Mouse (Mus musculus) gastrocnemius, postnatal 4 days (tissue): ENCODE measurements around the gene Olfr698. TPM values are rescaled to one million over a fixed set of nuclear protein-coding genes. Genes with fewer than 3 reads are reported as not detected.
"Not testable (repeated sequence)": the region's sequence is repeated elsewhere in the genome, so short reads cannot be mapped to it uniquely, and the experiment has no call there.

Experiments
- DNase-seq, 2 experiments: peaks; one replicate each; pipeline ENCODE4 v3.0.0; 2021 to 2022; ENCODE audit warnings: low spot score in 2 of 2, mixed read lengths in 2 of 2
- long read RNA-seq, 2 experiments: library from polyadenylated mRNA; stranded (forward); transcript quantifications; one replicate each; pipeline ENCODE4 v2.0.0; 2021
- total RNA-seq, 2 experiments: library from RNA; stranded (reverse); gene quantifications; 2 replicates each; pipeline ENCODE4 v1.2.3; 2021

Gene Olfr698
- not detected for total RNA-seq
- long read RNA-seq, experiment 1, result 0 reads
- long read RNA-seq, experiment 2, result 0 reads

DNA sequence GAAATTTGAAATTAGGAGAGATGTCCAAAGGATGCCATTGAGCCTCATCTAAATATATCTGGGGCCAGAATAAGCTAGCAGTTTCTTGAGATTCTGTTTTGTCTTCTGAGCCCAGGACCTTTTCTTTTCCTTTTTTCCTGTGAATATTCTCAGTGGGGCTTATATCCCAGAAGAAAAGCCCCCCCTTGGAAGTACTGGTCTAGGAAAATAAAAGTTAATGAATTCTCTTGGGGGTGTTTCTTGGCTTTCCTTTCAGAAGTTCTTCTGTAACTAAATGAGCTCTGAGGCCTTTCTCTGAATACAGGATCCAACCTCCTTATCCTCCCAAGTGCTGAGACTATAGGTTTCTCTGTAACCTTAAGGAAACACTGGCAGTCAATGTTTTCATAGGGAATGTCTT is at the start of gene Olfr698:
TSS of gene Olfr698 (minus strand) at position 101 of the 400 bp plus-strand sequence.
- DNase-seq, result no peak

DNA sequence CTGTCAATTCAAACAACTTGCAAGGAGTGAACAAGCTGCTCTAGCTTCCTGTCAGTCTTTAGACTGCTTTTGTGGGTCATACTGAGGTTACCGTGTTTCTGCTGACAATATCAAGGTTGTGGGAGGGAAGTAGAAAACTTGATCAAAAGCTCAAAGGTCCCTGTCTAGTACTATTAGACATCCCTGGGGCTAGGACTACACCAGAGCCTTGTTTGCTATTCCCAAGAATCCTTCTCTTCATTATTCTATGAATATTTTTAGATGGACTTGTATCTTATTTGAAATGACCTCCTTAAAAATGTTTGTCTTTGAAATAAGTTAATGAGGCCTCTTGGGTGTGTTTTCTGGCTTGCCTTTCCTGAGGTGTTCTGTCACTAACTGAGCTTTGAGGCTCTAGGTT is 37.9 kb upstream of the Olfr698 start, which contains the start of gene Olfr699:
TSS of gene Olfr699 (minus strand) at position 101 of the 400 bp plus-strand sequence.
- DNase-seq, result no peak

DNA sequence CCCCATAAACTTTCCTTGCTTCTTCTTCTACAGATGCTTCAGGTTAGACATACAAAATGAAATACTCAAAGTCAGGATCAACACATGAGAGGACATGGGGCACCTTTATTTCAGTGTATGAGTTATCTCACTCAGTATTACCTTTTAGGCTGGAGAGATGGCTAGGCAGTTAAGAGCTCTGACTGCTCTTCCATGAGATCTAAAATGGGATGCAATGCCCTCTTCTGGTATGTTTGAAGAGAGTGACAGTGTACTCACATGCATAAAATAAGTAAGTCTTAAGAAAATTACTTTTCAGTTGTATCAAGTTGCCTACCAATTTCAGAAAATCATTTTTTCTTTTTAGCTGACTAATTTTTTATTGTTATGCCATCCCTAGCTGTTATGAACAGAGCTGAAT is 33.1 kb upstream of the Olfr698 start:
- no peak for DNase-seq

DNA sequence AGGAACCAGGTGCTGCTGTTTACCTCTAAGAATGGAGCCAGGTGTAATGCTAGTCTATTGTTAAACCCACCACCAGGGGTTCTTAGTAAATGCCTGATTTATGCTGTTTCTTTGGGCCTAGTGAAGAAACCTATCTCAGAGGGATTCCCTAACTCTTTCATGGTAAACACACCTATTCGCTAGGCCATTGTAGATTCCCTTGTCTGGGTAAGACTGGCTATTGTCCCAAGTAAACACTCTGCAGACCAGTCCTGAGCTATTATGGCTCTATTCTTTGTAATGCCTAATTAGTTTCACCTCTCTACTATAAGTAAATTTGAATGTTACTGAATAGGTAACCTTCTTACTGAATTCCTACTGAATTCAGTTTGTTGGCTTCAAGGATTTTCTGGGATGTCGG is 5.8 kb upstream of the Olfr698 start:
- DNase-seq, result not testable (repeated sequence)

DNA sequence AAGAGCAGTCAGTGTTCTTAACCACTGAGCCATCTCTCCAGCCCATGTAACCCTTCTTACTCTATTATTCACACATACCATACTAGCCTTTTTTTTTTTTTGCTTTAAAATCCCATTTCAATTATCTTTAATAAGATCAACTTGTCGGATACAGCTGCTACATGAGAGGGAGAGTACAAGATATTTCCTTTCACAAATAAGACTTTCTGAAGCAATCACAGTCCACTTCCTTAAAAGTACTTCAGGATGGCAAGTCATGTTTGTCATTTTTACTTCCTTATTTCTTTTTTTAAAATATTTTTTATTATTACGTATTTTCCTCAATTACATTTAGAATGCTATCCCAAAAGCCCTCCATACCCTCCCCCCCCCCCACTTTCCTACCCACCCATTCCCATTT is 3.6 kb upstream of the Olfr698 start:
- DNase-seq, result no peak

DNA sequence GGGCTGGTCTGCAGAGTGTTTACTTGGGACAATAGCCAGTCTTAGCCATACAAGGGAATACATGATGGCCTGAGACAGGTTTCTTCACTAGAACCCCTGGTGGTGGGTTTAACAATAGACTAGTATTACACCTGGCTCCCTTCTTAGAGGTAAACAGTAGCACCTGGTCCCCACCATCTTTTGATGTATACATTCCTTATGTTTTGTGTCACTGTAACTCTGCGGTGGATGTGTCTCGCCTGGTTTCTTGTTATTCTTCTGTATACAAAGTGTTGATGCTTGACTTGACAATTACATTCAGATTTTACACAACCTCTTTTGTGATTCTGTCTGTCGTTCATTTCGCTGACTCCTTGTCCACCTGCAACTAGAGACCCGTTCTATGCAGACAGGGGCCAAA is 9.4 kb downstream of the Olfr698 start:
- no peak for DNase-seq

DNA sequence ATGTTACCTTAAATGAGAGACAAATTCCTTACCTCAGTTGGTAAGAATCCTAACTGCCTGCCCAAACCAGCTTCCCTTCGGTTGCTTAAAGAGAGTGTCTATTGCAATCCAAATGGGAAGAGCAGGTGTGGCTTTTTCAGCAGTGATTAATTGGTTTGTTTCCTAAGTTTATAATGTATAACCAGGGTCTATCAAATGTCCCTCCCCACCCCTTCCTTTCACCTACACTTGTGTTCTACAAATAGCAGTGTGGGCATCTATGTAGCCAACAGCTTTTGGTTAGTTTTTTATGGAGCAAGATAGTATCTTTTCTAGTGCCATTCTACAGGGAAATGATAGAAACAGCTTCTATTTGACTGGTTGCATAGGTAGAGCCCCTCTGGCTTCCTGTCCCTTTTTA is 12.9 kb downstream of the Olfr698 start, which contains the start of gene Olfr697:
TSS of gene Olfr697 (minus strand) at position 101 of the 400 bp plus-strand sequence.
- DNase-seq, result no peak

DNA sequence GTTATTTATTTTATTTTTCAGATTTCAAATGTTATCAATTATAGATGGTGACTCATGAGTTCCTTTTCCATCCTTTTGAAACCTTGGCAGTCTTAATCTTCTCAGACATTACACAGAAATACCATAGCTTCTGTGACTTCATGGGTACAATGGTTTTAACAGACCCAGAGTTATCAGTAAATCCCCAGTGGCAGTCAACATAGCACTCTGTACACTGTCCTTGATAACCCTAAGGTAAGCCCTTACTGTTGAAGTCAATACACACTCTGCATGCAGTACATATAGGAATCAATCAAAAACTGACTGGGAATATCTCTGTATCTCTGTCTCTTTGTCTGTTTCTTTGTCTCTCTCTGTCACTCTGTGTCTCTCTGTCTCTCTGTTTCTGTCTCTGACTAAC is 18.2 kb downstream of the Olfr698 start:
- no peak for DNase-seq

DNA sequence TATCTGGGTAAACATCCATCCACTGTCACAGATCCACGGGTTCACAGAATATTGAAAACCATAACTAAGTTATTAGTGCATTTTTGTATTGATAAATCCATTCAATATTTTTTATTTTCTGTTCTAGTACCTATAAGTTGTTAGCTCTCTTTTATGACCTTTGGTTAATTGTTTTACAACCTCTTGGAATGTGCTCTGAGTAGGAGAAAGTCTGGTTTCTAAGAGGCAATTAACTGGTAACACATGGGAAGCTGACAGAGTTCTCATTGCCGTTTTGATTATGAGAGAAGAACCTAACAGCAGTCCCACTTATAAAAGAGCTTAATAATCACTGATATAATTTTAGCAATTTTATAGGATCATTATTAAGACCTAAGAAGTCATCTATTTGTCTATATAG is 21.5 kb downstream of the Olfr698 start:
- DNase-seq, result no peak

DNA sequence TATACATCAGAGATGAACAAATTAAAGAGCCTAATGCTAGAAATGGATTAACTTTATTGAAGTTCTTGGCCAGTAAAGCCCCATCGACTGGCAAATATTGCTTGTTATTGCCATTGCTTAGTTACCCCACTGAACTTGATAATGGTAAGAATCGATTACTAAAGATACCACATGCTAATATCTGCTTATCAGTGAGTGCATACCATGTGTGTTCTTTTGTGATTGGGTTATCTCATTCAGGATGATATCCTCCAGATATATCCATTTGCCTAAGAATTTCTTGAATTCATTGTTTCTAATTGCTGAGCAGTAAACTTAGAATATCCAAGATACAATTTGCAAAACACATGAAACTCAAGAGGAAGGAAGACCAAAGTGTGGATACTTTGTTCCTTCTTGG is 29.5 kb downstream of the Olfr698 start:
- not testable (repeated sequence) for DNase-seq

DNA sequence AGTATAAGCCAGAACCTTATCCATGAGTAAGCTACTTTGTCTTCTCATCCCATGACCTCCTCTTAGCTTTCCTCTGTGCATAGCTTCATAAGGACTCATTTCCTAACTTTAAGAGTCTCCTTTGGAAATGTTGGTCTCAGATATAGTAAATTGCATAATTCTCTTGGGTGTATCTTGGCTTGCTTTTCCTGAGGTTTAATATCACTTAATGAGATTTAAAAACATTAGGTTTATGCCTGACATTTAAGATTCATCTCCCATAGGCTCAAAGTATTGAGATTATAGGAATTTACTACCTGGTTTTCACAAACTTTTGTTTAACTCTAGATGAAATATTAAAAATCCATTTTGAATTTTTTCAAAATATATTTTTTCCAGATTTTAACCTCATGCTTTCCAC is 38.9 kb downstream of the Olfr698 start, which contains the start of gene Olfr695:
TSS of gene Olfr695 (minus strand) at position 101 of the 400 bp plus-strand sequence.
- no peak for DNase-seq

DNA sequence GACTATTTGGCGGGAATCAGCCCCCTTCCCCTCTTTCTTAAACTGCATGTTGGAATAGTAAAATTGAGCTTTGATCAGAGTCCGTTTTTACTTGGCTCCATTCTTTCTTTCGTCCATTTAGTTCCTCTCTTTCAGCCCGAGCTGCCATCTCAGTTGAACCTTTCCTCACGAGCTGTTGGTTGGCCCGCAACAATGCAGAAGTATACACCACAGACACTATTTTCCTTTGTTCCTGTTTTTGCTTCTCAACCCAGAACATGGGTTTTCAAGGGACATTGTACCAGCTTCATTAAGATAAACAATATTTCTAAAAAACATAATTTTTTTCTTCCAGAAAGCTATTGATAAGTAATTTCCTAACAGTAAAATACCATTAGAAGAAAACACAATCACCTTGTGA is 43.7 kb downstream of the Olfr698 start:
- DNase-seq, result no peak

DNA sequence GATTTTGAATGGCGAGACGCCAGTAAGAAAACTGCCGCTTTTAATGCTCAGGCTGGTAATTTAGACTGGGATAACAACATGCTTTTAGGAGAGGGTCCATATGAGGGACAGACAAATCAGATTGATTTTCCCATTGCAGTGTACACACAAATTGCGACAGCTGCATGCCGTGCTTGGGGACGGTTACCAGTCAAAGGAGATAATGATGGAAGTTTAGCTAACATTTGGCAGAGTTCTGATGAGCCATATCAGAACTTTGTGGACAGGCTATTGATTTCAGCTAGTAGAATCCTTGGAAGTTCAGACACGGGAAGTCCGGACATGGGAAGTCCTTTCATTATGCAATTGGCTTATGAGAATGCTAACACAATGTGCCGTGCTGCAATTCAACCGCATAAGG is 47.5 kb downstream of the Olfr698 start:
- not testable (repeated sequence) for DNase-seq

Other genes starting within 250 kb of the Olfr698 start
- gene Olfr693, start 74.8 kb downstream of the Olfr698 start, total RNA-seq, result not detected
- gene Olfr694, start 63.6 kb downstream of the Olfr698 start, total RNA-seq, result not detected
- not detected for gene Olfr695, start 39.0 kb downstream of the Olfr698 start, total RNA-seq
- not detected for gene Olfr697, start 13.0 kb downstream of the Olfr698 start, total RNA-seq
- gene Olfr699, start 37.8 kb upstream of the Olfr698 start, total RNA-seq, result not detected
- gene Olfr700, start 53.4 kb upstream of the Olfr698 start, total RNA-seq, result not detected
- not detected for gene Olfr701, start 58.7 kb upstream of the Olfr698 start, total RNA-seq
- not detected for gene Olfr702, start 78.5 kb upstream of the Olfr698 start, total RNA-seq
- gene Olfr703, start 88.0 kb upstream of the Olfr698 start, total RNA-seq, result not detected
- gene Olfr704, start 107.8 kb upstream of the Olfr698 start, total RNA-seq, result not detected
- not detected for gene Olfr705, start 121.5 kb upstream of the Olfr698 start, total RNA-seq
- not detected for gene Olfr706, start 132.8 kb upstream of the Olfr698 start, total RNA-seq
- not detected for gene Olfr707, start 145.8 kb upstream of the Olfr698 start, total RNA-seq
- gene Olfr1532-ps1, start 152.6 kb upstream of the Olfr698 start, total RNA-seq, result not detected
- gene Olfr709-ps1, start 176.8 kb upstream of the Olfr698 start, total RNA-seq, result not detected
- gene Olfr710, start 192.9 kb upstream of the Olfr698 start, total RNA-seq, result not detected
- gene Olfr6, start 208.5 kb upstream of the Olfr698 start, total RNA-seq, result not detected
- gene Olfr711, start 220.1 kb upstream of the Olfr698 start, total RNA-seq, result not detected